Mouse (Mus musculus) liver, embryonic 16.5 days (tissue): ENCODE results near the gene Ndufv3. TPM values are rescaled to one million over a fixed set of nuclear protein-coding genes. Genes with fewer than 3 reads are reported as not detected.
"Not testable (repeated sequence)": the region's sequence is repeated elsewhere in the genome, so short reads cannot be mapped to it uniquely, and the experiment has no call there.

Experiments used
- ATAC-seq: fragments of 200-750 bp; cut with Nextera tagmentation; 2 replicates; pipeline ENCODE4 v1.8.0; 2017; ENCODE audit warnings: low read depth, mild to moderate bottlenecking, moderate number of reproducible peaks, moderate library complexity
- H3K27ac ChIP-seq: fragments of 300-500 bp; sonication (generic); 2 replicates; pipeline ENCODE4 v1.5.1; 2014; ENCODE audit warnings: mild to moderate bottlenecking, low read length
- H3K27me3 ChIP-seq: fragments of 300-500 bp; sonication (generic); 2 replicates; pipeline ENCODE4 v1.6.1; 2014; ENCODE audit warnings: low read depth, low read length, mixed read lengths; ENCODE audit not compliant: control insufficient read depth, insufficient read depth
- H3K36me3 ChIP-seq: fragments of 300-500 bp; sonication (generic); 2 replicates; pipeline ENCODE4 v1.6.1; 2014; ENCODE audit warnings: mild to moderate bottlenecking; ENCODE audit not compliant: control insufficient read depth, insufficient read depth
- H3K4me1 ChIP-seq: fragments of 300-500 bp; sonication (generic); 2 replicates; pipeline ENCODE4 v1.6.1; 2014; ENCODE audit warnings: low read depth, low read length, mixed read lengths; ENCODE audit not compliant: control insufficient read depth
- H3K4me2 ChIP-seq: fragments of 300-500 bp; sonication (generic); 2 replicates; pipeline ENCODE4 v1.6.1; 2014; ENCODE audit warnings: low read depth, low read length, mixed read lengths
- H3K4me3 ChIP-seq: fragments of 300-500 bp; sonication (generic); 2 replicates; pipeline ENCODE4 v1.5.1; 2014; ENCODE audit warnings: low read depth, mild to moderate bottlenecking, low read length
- H3K9ac ChIP-seq: fragments of 300-500 bp; sonication (generic); 2 replicates; pipeline ENCODE4 v1.6.1; 2014; ENCODE audit warnings: low read depth, low read length
- H3K9me3 ChIP-seq: fragments of 300-500 bp; sonication (generic); replicated peaks from 2 replicates; pipeline ENCODE4 v1.6.1; 2016; ENCODE audit warnings: low read length; ENCODE audit not compliant: control insufficient read depth
- WGBS: fragments of 180-500 bp; shearing (Covaris S2); extraction: QIAGEN DNeasy Blood & Tissue Kit; methylation state at CpG from one replicate; pipeline ENCODE4 v1.1.7; 2014; ENCODE audit not compliant: insufficient replicate concordance; 5-methylcytosine and 5-hydroxymethylcytosine counted together
- polyA plus RNA-seq: library from polyadenylated mRNA; unstranded; fragments of >200 nt; fragmentation: Nextera tagmentation; extraction: Ambion mirVana; gene quantifications from 2 replicates; pipeline ENCODE4 v1.2.1, GENCODE M21; 2015

Ndufv3 gene
- polyA plus RNA-seq, 1 experiment from 2014 or later: 169 TPM

- Histone ChIP-seq H3K9ac (no peak overlapping the region), H3K36me3 (peaks cover 17% of the 10 kb centered on the region)
- WGBS: 83% methylated on average over 4 of the region's 4 CpGs
Measured at GRCm38 (mm10) chr17:31525114-31525513, 5.2 kb downstream of the Ndufv3 start.

GRCm38 (mm10) chr17:31525816-31526215 is 5.9 kb downstream of the Ndufv3 start:
- no peak overlapping the region for H3K4me3 ChIP-seq
- no peak overlapping the region for H3K4me2 ChIP-seq
- H3K27ac ChIP-seq: no peak overlapping the region
- H3K4me1 ChIP-seq: peaks cover 6% of the 10 kb centered on the region
- no peaks in the 10 kb centered on the region for H3K9me3 ChIP-seq
- WGBS: 96% methylated on average over 3 of the region's 3 CpGs
- H3K9ac ChIP-seq: no peak overlapping the region
- peaks cover 22% of the 10 kb centered on the region for H3K36me3 ChIP-seq
- no peak for ATAC-seq
- no peaks in the 10 kb centered on the region for H3K27me3 ChIP-seq

More at GRCm38 (mm10) chr17:31525114-31525513, 5.2 kb downstream of the Ndufv3 start:
- Histone ChIP-seq H3K27ac (no peak overlapping the region), H3K27me3 (no peaks in the 10 kb centered on the region), H3K4me1 (peaks cover 10% of the 10 kb centered on the region), H3K9me3 (no peaks in the 10 kb centered on the region), H3K4me2 (no peak overlapping the region), H3K4me3 (no peak overlapping the region)
- no peak for ATAC-seq

- Histone ChIP-seq H3K9ac (no peak overlapping the region), H3K27ac (no peak overlapping the region), H3K4me2 (no peak overlapping the region), H3K4me1 (no peaks in the 10 kb centered on the region), H3K4me3 (no peak overlapping the region), H3K36me3 (peaks cover 32% of the 10 kb centered on the region), H3K27me3 (no peaks in the 10 kb centered on the region), H3K9me3 (no peaks in the 10 kb centered on the region)
- no peak for ATAC-seq
- WGBS: 59% methylated on average over 15 of the region's 15 CpGs
Measured at GRCm38 (mm10) chr17:31529314-31529713, 9.4 kb downstream of the Ndufv3 start.

- Histone ChIP-seq H3K4me1 (no peaks in the 10 kb centered on the region; the same call in 1 of the 2 replicates), H3K4me3 (no peak overlapping the region), H3K27ac (no peak overlapping the region), H3K9me3 (no peaks in the 10 kb centered on the region), H3K9ac (no peak overlapping the region), H3K27me3 (no peaks in the 10 kb centered on the region), H3K36me3 (peaks cover 32% of the 10 kb centered on the region), H3K4me2 (no peak overlapping the region)
- ATAC-seq: no peak
- 71% methylated on average over 14 of the region's 14 CpGs for WGBS
Measured at GRCm38 (mm10) chr17:31531441-31532158, 11.7 kb downstream of the Ndufv3 start.

GRCm38 (mm10) chr17:31532331-31532730 is 12.4 kb downstream of the Ndufv3 start:
- not testable (repeated sequence) for H3K9me3 ChIP-seq, ATAC-seq, H3K27me3 ChIP-seq, H3K27ac ChIP-seq, H3K4me1 ChIP-seq, H3K4me3 ChIP-seq, H3K4me2 ChIP-seq, H3K9ac ChIP-seq
- 74% methylated on average over 3 of the region's 4 CpGs for WGBS
- peaks cover 26% of the 10 kb centered on the region for H3K36me3 ChIP-seq

- ATAC-seq: no peak
- H3K27me3 ChIP-seq: no peaks in the 10 kb centered on the region
- H3K4me1 ChIP-seq: no peaks in the 10 kb centered on the region; the same call in 1 of the 2 replicates
- H3K27ac ChIP-seq: no peak overlapping the region
- peaks cover 14% of the 10 kb centered on the region for H3K36me3 ChIP-seq
- WGBS: 61% methylated on average over 4 of the region's 4 CpGs
- H3K4me3 ChIP-seq: no peak overlapping the region
- H3K9ac ChIP-seq: no peak overlapping the region
- H3K9me3 ChIP-seq: no peaks in the 10 kb centered on the region
- no peak overlapping the region for H3K4me2 ChIP-seq
Measured at GRCm38 (mm10) chr17:31535358-31535757, 15.4 kb downstream of the Ndufv3 start.

GRCm38 (mm10) chr17:31535871-31536629 is 16.1 kb downstream of the Ndufv3 start:
- ATAC-seq: no peak
- Histone ChIP-seq H3K9me3 (no peaks in the 10 kb centered on the region), H3K27me3 (no peaks in the 10 kb centered on the region), H3K4me1 (no peaks in the 10 kb centered on the region; the same call in 1 of the 2 replicates), H3K4me3 (no peak overlapping the region), H3K27ac (no peak overlapping the region), H3K4me2 (no peak overlapping the region), H3K9ac (no peak overlapping the region), H3K36me3 (peaks cover 8% of the 10 kb centered on the region)
- WGBS: 33% methylated on average over 8 of the region's 8 CpGs

GRCm38 (mm10) chr17:31540101-31540500 is 20.2 kb downstream of the Ndufv3 start:
- Histone ChIP-seq H3K4me1 (no peaks in the 10 kb centered on the region; the same call in 1 of the 2 replicates), H3K27ac (no peak overlapping the region), H3K36me3 (no peaks in the 10 kb centered on the region), H3K27me3 (no peaks in the 10 kb centered on the region), H3K9ac (no peak overlapping the region), H3K4me3 (no peak overlapping the region), H3K4me2 (no peak overlapping the region), H3K9me3 (no peaks in the 10 kb centered on the region)
- ATAC-seq: no peak
- 42% methylated on average over 3 of the region's 3 CpGs for WGBS
